Mouse (Mus musculus): ENCODE measurements around the gene Fam171a2. TPM values are rescaled to one million over a fixed set of nuclear protein-coding genes. Genes with fewer than 3 reads are reported as not detected.
A peak's percentile ranks its signal among the peaks of the same experiment; 100 is the strongest.

The Fam171a2 gene
- polyA plus RNA-seq, 1 experiment from 2014 or later: 2.5 TPM

DNA sequence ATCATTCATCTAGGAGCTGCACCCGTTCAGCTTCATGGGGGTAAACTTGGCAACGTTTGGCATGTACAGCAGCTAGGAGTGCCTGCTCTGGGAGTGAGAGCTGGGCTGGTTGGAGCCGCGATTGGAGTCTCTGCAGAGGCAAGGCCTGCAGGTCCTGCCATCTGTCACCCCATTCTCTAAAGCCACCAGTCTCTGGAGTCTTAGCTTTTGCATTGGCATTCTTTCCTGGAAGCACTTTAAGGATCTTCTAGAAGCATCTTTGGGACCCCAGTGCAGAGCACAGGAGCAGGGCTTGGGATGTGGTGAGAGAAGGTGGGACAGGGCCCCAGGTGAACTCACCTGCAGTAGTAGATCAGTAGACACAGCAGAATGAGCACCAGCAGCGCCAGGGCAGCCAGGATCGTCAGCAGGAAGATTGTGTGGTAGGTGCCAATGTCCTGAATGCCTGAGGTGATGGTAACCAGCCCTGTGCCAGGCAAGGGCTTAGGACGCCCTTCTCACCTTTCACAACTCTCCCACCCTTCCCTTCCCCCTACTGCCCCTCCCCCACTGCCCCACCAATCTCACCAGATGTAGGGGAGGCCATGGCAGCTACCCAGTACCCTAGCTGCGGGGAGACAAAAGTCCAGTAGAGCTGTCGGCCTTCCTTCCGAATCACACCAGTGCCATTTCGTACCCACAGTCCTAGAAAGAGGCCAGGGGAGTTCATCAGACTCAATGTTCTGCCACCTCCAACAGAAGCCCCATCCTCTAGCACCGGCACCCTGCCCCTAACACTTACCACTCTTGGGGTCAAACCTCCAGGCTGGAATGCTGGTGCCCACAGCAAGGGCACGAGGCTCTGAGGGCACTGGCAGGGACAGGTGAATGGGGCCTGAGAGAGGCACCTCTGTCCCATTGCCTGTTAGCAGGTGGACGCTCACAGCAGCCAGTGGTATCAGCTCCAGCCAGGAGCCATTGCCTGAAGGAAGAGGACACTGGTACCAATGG is 8.1 kb downstream of the Fam171a2 start:
- Histone ChIP-seq H3K27ac (ENCODE audit: low read length) (no peak overlapping the region), H3K36me3 (ENCODE audit: control insufficient read depth, insufficient read depth, low read length) (peaks cover 22% of the 10 kb centered on the region; the same call in 1 of the 2 replicates), H3K4me1 (ENCODE audit: control insufficient read depth, insufficient read depth, low read length) (peaks cover 23% of the 10 kb centered on the region), H3K4me3 (replicated peaks; ENCODE audit: low read length) (no peak overlapping the region), H3K27me3 (ENCODE audit: control insufficient read depth, insufficient read depth, low read length) (no peaks in the 10 kb centered on the region), H3K9ac (ENCODE audit: low read length) (no peak overlapping the region), H3K9me3 (replicated peaks; ENCODE audit: control insufficient read depth, low read length) (no peaks in the 10 kb centered on the region), H3K4me2 (ENCODE audit: low read depth, low read length) (no peak overlapping the region)
- WGBS: 80% methylated on average over 14 of the region's 14 CpGs
- ATAC-seq (ENCODE audit: insufficient read depth, low FRiP score): no peak

DNA sequence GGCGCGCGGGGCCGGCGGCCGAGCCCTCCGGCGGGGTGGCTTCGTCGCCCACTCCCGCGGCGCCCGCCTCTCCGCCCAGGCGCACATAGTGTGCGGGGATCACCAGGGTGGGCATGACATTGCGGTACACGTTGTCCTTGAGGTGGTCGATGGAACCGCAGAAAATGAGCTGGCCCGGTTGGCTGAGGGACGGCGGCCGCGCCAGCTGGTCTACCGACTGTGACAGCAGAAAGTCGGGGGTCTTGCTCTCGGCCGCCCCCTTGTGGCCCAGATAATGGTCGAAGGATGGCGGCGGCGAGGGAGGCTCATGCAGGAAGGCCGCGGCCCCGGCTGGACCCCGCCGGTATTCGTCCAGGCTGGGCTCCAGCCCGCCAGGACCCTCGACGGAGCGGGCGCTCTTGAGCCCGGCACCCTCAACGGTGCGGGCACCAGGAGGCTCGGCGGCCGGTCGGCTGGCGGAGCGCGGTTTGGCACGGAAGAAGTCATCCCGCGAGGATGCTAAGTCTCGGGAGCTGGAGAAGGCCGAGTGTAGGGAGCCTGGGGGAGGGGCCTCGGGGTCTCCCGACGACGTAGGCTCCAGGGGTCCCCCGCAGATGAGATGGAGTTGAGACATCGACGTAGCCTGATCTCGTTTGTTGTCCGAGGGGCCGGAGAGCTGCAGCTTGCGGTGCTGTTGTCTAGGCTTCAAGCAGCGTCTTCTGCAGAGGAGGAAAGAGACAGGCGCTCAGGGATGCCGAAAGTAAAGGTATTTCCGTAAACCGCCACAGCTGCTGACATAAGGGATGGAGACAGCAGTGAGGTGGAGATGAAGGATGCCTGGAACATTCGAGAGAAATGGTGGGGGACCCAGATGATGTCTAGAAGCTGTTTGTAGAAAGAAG is 9.0 kb downstream of the Fam171a2 start:
- peaks cover 21% of the 10 kb centered on the region; the same call in 1 of the 2 replicates for H3K36me3 ChIP-seq (ENCODE audit: control insufficient read depth, insufficient read depth, low read length)
- WGBS: 15% methylated on average over 77 of the region's 77 CpGs

DNA sequence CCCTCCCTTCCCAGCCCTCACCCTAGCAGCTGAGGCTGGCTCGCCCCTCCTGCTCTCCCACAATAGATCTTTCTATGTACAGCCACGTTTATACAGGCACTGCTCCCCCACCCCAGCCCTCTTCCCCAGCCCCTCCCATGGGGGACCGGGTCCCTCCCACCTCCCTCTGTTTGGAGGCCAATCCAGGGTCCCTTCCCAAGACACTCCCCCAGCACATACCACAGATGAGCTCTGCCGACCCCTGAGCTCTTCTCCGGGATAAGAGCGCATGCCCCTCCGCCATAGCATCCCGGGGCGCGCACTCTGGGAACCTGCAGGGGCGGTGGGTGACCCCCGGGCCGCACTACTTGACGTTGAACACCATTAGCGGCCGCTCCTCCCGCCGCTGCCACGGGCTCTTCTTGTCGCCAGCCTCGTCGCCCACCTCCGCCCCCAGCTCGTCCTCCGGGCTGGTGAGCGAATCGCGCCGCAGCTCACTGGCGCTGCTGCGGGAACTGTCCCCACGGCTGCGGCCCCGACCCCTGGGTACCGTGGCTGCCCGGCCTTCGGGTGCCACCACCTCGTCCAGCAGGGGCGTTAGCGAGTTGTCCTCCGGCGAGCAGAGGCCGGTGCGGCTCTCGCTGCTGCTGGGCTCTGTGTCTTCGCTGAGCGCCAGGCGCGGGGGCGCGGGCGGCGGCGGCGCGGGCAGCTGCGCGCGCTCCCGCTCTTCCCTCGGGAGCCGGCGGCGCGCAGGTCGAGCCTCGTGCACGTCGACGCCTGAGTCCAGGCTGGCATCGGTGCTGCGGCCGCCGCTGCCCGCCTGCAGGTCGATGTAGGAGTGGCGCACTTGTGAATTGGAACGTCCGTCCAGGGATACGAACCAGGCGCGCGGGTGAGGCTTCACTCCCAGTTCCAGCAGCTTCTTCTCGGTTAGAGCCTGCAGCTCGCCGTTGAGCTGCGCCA is 10.1 kb downstream of the Fam171a2 start:
- H3K27ac ChIP-seq (ENCODE audit: low read length): peak overlapping the region; percentile 38; the same call in 1 of the 2 replicates
- peaks cover 19% of the 10 kb centered on the region; the same call in 1 of the 2 replicates for H3K36me3 ChIP-seq (ENCODE audit: control insufficient read depth, insufficient read depth, low read length)

More for the DNA sequence above, 9.0 kb downstream of the Fam171a2 start:
- Histone ChIP-seq H3K4me3 (replicated peaks; ENCODE audit: low read length) (peak overlapping the region; percentile 48), H3K27me3 (ENCODE audit: control insufficient read depth, insufficient read depth, low read length) (no peaks in the 10 kb centered on the region), H3K4me2 (ENCODE audit: low read depth, low read length) (peak overlapping the region; percentile 96), H3K27ac (ENCODE audit: low read length) (no peak overlapping the region; the same call in 1 of the 2 replicates), H3K9ac (ENCODE audit: low read length) (peak overlapping the region; percentile 78), H3K4me1 (ENCODE audit: control insufficient read depth, insufficient read depth, low read length) (peaks cover 18% of the 10 kb centered on the region), H3K9me3 (replicated peaks; ENCODE audit: control insufficient read depth, low read length) (no peaks in the 10 kb centered on the region)
- peak; percentile 26; the same call in 1 of the 2 replicates for ATAC-seq (ENCODE audit: insufficient read depth, low FRiP score)

DNA sequence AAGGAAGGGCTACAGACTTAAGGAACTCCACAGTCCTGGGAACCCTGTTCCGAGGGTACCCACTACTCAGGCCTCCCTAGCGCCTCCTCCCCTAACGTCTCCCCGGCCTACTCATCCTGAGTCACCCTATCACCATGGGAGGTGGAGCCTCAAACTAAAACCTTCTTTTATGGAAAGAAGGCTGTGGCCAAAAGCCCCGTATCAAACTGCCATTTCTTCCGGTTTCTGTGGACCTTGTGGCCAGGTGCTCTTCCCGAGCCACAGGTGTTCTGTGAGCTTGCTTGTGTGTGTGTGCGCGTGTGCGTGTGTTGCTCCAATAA is 11.1 kb downstream of the Fam171a2 start:
- 72% methylated on average over 10 of the region's 10 CpGs for WGBS
- 0 out of 2 replicates have a peak, but pooled peaks cover 19% of the 10 kb centered on the region for H3K36me3 ChIP-seq (ENCODE audit: control insufficient read depth, insufficient read depth, low read length)
- no peaks in the 10 kb centered on the region for H3K9me3 ChIP-seq (replicated peaks; ENCODE audit: control insufficient read depth, low read length)
- H3K4me2 ChIP-seq (ENCODE audit: low read depth, low read length): no peak overlapping the region
- peaks cover 29% of the 10 kb centered on the region for H3K4me1 ChIP-seq (ENCODE audit: control insufficient read depth, insufficient read depth, low read length)
- H3K9ac ChIP-seq (ENCODE audit: low read length): no peak overlapping the region
- H3K27ac ChIP-seq (ENCODE audit: low read length): peak overlapping the region; percentile 33
- H3K4me3 ChIP-seq (replicated peaks; ENCODE audit: low read length): no peak overlapping the region
- no peak for ATAC-seq (ENCODE audit: insufficient read depth, low FRiP score)
- H3K27me3 ChIP-seq (ENCODE audit: control insufficient read depth, insufficient read depth, low read length): no peaks in the 10 kb centered on the region

More for the DNA sequence above, 10.1 kb downstream of the Fam171a2 start:
- no peaks in the 10 kb centered on the region for H3K9me3 ChIP-seq (replicated peaks; ENCODE audit: control insufficient read depth, low read length)
- H3K4me3 ChIP-seq (replicated peaks; ENCODE audit: low read length): peak overlapping the region; percentile 48
- WGBS: 9% methylated on average over 85 of the region's 87 CpGs
- peak; percentile 35; the same call in 1 of the 2 replicates for ATAC-seq (ENCODE audit: insufficient read depth, low FRiP score)
- H3K27me3 ChIP-seq (ENCODE audit: control insufficient read depth, insufficient read depth, low read length): no peaks in the 10 kb centered on the region
- H3K4me1 ChIP-seq (ENCODE audit: control insufficient read depth, insufficient read depth, low read length): peaks cover 22% of the 10 kb centered on the region
- peak overlapping the region; percentile 96 for H3K4me2 ChIP-seq (ENCODE audit: low read depth, low read length)
- peak overlapping the region; percentile 78 for H3K9ac ChIP-seq (ENCODE audit: low read length)

DNA sequence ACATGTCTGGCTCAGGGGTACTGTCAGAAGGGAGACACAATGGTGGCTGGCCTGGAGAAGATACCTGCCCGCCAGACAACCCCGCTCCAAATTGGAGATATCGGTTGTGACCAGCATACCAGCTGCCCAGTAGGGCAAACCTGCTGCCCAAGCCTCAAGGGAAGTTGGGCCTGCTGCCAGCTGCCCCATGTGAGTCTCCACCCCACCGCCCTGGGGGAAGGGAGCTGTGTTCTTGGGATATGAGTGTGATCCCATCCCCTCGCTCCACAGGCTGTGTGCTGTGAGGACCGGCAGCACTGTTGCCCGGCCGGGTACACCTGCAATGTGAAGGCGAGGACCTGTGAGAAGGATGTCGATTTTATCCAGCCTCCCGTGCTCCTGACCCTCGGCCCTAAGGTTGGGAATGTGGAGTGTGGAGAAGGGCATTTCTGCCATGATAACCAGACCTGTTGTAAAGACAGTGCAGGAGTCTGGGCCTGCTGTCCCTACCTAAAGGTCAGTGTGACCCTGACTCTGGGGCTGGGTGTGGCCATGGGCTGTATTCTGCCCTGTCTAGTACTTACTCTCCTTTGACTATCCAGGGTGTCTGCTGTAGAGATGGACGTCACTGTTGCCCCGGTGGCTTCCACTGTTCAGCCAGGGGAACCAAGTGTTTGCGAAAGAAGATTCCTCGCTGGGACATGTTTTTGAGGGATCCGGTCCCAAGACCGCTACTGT is 11.6 kb downstream of the Fam171a2 start:
- Histone ChIP-seq H3K27ac (ENCODE audit: low read length) (peak overlapping the region; percentile 33; the same call in 1 of the 2 replicates), H3K27me3 (ENCODE audit: control insufficient read depth, insufficient read depth, low read length) (no peaks in the 10 kb centered on the region), H3K9me3 (replicated peaks; ENCODE audit: control insufficient read depth, low read length) (no peaks in the 10 kb centered on the region), H3K4me3 (replicated peaks; ENCODE audit: low read length) (no peak overlapping the region), H3K36me3 (ENCODE audit: control insufficient read depth, insufficient read depth, low read length) (0 out of 2 replicates have a peak, but pooled peaks cover 19% of the 10 kb centered on the region), H3K9ac (ENCODE audit: low read length) (no peak overlapping the region), H3K4me2 (ENCODE audit: low read depth, low read length) (no peak overlapping the region), H3K4me1 (ENCODE audit: control insufficient read depth, insufficient read depth, low read length) (peaks cover 33% of the 10 kb centered on the region)
- no peak for ATAC-seq (ENCODE audit: insufficient read depth, low FRiP score)
- 92% methylated on average over 18 of the region's 18 CpGs for WGBS

DNA sequence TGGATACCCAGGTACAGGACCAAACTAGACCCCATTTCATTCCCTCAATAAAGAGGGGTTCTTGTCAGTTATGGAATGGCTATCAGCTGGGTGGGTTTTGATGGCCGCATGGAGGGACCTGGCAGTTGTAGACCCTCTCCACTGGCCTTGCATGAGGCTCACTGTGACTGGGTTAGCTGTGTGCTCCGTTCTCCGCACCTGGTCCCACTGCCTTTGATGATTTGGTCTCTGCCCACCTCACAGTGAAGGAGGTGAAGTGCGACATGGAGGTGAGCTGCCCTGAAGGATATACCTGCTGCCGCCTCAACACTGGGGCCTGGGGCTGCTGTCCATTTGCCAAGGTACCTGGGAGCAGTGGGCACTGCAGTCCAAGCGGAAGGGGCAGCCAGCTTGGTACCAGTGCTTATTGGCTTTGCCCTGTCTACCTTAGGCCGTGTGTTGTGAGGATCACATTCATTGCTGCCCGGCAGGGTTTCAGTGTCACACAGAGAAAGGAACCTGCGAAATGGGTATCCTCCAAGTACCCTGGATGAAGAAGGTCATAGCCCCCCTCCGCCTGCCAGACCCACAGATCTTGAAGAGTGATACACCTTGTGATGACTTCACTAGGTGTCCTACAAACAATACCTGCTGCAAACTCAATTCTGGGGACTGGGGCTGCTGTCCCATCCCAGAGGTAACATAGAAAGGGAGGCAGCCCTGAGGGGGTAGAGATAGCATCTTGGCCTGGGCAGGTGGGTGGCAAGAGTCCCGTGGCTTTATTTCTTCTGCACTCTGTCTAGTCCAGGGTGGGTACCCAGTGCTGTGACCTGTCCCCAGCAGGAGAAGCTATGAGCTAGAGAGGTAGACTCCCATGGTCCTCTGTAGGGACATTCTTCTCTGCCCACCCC is 12.4 kb downstream of the Fam171a2 start:
- no peak overlapping the region for H3K4me3 ChIP-seq (replicated peaks; ENCODE audit: low read length)
- no peaks in the 10 kb centered on the region for H3K9me3 ChIP-seq (replicated peaks; ENCODE audit: control insufficient read depth, low read length)
- no peak overlapping the region for H3K9ac ChIP-seq (ENCODE audit: low read length)
- no peak for ATAC-seq (ENCODE audit: insufficient read depth, low FRiP score)
- WGBS: 91% methylated on average over 11 of the region's 11 CpGs
- H3K27me3 ChIP-seq (ENCODE audit: control insufficient read depth, insufficient read depth, low read length): no peaks in the 10 kb centered on the region
- H3K4me1 ChIP-seq (ENCODE audit: control insufficient read depth, insufficient read depth, low read length): peaks cover 33% of the 10 kb centered on the region
- H3K36me3 ChIP-seq (ENCODE audit: control insufficient read depth, insufficient read depth, low read length): 0 out of 2 replicates have a peak, but pooled peaks cover 18% of the 10 kb centered on the region
- H3K27ac ChIP-seq (ENCODE audit: low read length): no peak overlapping the region
- H3K4me2 ChIP-seq (ENCODE audit: low read depth, low read length): no peak overlapping the region

DNA sequence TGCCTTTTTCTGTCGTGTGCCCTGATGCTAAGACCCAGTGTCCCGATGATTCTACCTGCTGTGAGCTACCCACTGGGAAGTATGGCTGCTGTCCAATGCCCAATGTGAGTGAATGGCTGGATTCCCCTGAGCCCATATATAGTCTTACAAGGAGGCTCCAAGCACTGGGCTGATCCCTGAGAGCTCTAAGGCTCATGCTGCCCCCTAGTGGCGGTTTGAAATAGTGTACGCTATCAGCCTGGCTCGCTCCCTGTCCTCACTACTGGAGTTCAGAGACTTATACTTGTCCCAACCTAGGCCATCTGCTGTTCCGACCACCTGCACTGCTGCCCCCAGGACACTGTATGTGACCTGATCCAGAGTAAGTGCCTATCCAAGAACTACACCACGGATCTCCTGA is 13.1 kb downstream of the Fam171a2 start:
- ATAC-seq (ENCODE audit: insufficient read depth, low FRiP score): 0 out of 2 replicates have a peak, but pooled peaks have one; percentile 8
- Histone ChIP-seq H3K4me3 (replicated peaks; ENCODE audit: low read length) (no peak overlapping the region), H3K9ac (ENCODE audit: low read length) (0 out of 2 replicates have a peak overlapping the region, but pooled peaks have one; percentile 13), H3K27ac (ENCODE audit: low read length) (no peak overlapping the region; the same call in 1 of the 2 replicates), H3K4me1 (ENCODE audit: control insufficient read depth, insufficient read depth, low read length) (peaks cover 38% of the 10 kb centered on the region), H3K36me3 (ENCODE audit: control insufficient read depth, insufficient read depth, low read length) (0 out of 2 replicates have a peak, but pooled peaks cover 15% of the 10 kb centered on the region), H3K9me3 (replicated peaks; ENCODE audit: control insufficient read depth, low read length) (no peaks in the 10 kb centered on the region), H3K4me2 (ENCODE audit: low read depth, low read length) (no peak overlapping the region), H3K27me3 (ENCODE audit: control insufficient read depth, insufficient read depth, low read length) (no peaks in the 10 kb centered on the region)
- 13% methylated on average over 7 of the region's 7 CpGs for WGBS

All from stomach, embryonic 16.5 days (tissue).